Mouse (Mus musculus) retina, postnatal 7 days (tissue): Measurements from ENCODE around the gene Ppef2.

ENCODE experiments used
- DNase-seq: peaks from one replicate; pipeline ENCODE4 v3.0.0-alpha.2; 2012; ENCODE audit warnings: low read depth, low spot score

Ppef2 gene

GRCm38 (mm10) chr5:92256218-92256617 is at the start of gene Ppef2:
TSS of gene Ppef2 (minus strand) at chr5:92256278.
- DNase-seq: peak; percentile 82

DNA sequence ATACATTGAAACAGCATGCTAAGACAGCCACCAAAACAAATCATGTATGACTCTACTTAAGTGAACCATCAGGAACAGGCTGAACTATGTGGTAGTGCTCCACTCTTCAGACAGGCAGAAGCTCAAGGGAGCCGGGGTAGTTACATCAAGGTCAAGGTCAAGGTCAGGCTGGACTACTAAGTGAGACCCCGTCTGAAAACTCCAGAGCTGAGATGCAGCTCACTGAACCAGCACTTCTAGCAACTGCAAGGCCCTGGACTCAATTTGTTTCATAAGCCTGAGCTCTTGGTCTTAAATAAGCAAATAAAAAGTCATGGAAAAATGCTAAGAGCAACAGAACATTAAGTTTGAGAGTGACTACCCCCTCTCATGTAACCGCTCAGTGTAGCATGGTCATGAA is 48.2 kb upstream of the Ppef2 start:
- DNase-seq: no peak

DNA sequence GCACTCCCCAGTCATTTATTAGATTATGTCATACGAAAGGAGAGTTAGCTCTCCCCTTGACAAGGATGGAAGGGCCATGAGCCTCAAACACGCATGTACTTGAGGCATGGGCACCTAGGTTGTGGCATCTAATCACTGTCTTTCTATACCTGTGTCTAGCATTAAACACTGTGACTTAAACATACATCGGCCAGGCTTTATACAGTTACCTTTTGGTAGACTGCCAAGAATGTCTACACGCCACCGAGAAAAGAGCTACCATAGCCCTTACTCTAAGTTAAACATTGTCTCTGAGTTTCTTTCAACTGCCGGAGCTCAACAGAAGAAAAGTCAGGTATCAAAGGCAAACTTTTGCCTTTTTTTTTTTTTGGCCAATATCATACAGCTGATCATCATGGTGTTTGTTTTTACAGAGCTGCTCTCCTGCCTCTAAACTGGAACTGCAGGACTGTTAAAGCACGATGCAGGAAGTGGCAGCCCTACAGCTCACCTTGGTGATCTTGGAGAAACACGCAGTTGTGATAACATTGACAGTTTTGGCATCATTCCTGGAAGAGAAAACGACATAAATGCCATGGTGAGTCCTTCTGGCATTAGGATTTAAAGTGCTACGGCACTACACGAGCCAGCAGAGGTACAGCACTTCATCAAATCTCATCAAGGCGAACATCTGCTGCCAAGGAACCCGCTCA is 46.2 kb upstream of the Ppef2 start:
- no peak for DNase-seq

GRCm38 (mm10) chr5:92294525-92294924 is 38.4 kb upstream of the Ppef2 start:
- DNase-seq: no peak

DNA sequence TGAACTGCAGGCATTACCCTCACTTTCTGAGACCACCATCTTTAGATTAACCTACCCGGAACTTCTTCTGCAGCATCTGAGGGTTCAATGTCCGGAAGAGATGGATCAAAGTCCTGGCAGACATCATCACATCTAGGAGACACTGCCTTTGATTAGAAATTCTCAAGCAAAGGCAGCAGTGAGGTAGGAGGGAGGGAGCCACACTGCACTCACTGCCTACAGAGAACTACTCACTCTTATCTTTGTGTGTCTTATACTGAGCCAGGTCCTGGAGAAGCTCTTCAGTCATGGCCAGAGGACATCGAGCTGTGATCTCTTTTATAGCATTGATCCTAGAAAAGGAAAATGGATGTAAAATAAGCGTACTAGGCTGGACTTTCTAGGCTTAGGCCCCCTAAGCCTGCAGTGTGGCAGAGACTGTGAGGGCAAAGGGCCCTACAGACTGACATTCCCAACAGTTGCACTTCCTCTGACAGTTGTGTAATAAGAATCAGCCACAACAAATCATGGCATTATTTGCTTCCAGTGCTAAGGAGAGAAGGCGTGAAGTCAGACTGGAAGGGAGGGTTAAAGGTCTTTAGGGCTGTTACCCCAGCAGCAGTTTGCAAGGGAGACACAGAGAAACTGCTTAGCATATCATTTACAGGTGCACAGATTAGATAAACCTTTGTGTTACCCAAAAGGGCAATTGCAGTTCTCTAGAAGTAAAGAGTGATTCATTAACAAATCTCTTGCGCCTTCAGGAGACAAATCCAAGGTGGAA is 35.8 kb upstream of the Ppef2 start:
- DNase-seq: no peak

- DNase-seq: no peak
Observed at GRCm38 (mm10) chr5:92287840-92288239, 31.8 kb upstream of the Ppef2 start.

DNA sequence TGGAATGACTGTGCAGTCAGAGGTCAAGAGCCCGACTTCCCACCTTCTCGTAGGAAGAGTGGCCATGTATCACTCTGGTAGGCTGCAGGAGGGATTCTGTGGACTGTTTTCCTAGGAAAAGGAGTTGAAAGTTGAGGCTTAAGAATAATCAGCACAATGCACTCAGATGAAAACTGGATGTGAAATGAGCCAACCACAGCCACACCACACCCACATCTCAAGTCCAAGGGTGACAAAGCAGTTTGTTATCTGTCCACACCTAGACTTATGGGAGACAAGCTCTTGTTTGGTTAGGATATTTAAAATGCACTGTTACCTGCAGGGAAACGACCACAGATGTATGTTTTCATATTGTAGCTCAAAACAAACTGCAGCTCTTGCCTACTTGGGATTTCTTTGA is 27.0 kb upstream of the Ppef2 start:
- no peak for DNase-seq

DNA sequence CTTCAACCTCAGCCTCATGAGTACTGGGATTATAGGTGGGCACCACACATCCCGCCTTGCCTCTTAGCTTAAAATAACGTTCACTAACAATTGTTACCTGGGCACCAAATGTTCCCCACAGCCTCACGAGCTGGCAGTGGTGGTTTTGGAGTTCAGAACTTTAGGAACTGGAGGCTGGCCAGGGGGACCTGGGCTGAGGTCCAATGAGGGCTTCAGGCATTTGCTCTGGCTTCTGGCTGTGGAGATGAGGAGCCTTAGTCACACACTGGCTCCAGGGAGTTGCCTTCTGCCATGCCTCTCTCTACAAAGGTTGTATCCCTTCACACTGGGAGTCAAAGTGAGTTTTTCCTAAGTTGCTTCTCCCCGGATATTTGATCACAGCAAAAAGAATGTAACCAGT is 26.5 kb upstream of the Ppef2 start:
- no peak for DNase-seq

GRCm38 (mm10) chr5:92278942-92279537 is 23.0 kb upstream of the Ppef2 start:
- no peak for DNase-seq

DNA sequence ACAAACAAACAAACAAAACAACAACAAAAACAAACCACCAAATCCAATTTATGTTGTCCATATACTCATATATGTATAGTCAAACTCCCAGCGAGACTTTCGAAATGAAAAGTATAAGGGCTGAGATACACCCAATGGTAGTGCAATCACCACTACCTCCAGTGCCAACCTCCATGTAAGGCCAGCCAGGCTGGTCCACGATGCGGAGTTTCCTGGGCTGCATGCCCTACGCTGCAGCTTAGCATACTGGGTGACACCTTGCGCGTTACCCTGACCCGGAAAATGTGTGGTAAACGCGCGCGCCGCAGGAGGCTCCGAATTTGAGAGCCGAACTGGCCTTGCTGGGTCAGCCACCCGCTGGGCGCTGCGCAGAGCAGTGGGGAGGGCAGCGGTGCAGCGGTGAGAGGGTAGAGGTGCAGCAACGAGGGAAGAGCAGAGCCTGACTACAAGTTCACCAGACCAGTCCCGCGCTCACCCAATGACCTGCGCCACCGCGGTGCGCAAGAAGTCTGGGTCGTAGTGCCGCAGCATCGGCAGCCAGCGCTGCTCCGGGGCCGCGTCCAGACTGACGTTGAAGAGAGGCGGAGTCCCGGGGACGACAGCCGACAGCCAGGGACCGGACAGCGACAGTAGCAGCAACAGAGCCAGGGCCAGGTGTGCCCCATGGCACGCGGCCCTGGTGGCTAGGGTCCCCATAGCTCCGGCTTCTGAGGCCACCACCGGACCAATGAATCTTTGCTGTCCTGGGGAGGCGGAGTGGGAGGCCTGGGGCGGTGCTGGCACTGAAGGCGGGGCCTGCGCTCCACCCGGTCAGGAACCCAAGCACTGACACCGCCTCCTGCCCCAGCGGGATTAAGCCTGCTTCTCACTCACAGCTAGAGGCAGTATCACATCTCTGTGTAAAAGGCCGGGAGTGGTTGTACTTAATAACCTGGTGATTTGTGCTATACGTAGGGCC is 21.6 kb upstream of the Ppef2 start, which contains the start of gene Naaa:
Gene Naaa, minus strand, starts transcription at position 734 of the 958 bp plus-strand sequence.
- DNase-seq: peak; percentile 78

DNA sequence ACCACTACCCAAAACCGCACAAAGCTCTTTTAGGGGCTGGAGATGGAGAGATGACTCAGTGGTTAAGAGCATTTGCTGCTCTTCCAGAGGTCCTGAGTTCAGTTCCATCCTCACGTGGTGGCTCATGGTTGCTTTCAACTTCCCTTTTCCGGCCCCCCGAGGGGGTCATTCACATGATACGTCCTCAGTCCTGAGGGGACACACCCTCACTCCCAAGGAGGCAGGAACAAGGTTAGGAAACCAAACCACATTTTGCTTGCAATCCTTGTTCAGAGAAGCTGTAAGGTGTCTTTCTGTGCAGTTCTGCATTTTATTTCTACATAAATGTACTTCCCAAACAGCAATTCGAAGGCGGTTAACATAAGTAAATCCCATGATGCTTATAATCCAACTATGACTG is 14.4 kb upstream of the Ppef2 start:
- DNase-seq: no peak

DNA sequence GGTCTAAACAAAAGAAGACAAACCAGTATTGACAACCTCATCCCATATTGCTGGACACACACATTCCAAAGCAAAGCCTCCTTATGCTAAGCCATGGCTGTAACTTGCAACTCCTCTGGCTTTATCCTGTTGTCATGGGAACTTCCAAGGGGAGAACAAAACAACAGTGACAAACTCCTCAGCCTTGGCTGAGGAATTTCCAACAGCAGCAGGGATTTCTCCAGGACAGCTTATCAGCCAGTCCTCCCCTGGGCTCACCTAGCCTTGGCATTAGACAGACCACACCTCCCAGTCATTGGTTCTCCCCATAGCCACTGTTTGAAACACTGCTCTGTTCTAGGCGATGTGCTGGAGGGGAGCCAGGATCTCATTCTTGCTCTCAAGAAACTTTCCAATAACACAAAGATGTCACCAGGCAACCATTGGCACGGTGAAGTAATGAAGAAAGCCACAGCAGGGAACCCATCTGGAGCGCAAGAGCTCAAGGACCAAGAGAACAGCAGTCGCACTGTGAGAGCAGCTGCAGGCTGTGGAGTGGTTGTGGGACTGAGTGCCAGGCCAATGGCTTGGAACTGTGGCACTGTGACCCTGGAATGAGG is 7.8 kb upstream of the Ppef2 start:
- DNase-seq: no peak

GRCm38 (mm10) chr5:92262646-92263045 is 6.6 kb upstream of the Ppef2 start:
- no peak for DNase-seq

GRCm38 (mm10) chr5:92254476-92254875 is 1.6 kb downstream of the Ppef2 start:
- no peak for DNase-seq

DNA sequence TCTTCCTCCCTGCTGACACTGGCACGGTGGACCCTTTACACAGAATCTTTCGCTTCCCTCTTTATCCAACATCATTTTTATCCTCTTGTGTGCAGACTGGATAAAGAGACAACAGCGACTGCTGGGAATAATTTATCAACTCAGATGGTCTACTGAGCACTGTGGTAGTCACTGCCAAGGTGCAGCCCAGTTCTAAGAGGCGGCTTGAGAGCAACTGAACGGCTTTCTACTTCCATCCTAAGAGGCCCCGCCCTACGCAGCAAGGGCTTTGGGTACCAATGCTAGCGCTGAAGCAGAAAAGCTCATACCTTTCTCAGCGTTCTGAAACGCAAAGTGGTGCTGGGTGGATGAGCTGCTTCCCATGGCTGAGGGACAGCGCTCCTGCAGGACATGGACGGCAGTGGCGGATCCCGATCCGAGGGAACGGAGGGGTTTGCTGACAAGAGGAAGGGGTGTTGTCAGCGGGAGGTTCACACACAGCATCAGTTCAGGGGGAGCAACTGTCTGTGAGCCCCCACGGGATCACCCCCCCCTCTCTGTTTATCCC is 3.2 kb downstream of the Ppef2 start:
- DNase-seq: peak; percentile 63

- DNase-seq: no peak
Observed at GRCm38 (mm10) chr5:92252031-92252430, 4.0 kb downstream of the Ppef2 start.

GRCm38 (mm10) chr5:92248614-92249013 is 7.5 kb downstream of the Ppef2 start:
- DNase-seq: no peak

GRCm38 (mm10) chr5:92245483-92245882 is 10.6 kb downstream of the Ppef2 start:
- DNase-seq: no peak

DNA sequence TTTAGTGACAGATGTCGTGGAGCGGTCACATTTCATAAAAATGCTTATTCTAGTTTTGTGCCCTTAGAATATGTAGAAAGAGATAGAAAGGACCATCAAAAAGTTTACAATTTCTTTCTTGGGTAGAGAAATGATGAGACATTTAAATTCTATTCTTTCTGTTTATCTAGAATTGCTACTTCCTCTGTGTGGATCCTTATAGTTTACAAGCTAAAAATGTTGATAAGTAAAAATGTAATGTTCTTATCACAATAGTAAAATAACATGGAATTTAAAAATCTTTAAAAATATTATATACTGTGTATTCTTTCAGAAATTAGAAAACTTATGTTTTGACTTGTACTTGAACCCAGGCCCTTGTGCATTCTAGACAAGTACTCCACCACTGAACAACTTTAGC is 11.2 kb downstream of the Ppef2 start:
- no peak for DNase-seq

DNA sequence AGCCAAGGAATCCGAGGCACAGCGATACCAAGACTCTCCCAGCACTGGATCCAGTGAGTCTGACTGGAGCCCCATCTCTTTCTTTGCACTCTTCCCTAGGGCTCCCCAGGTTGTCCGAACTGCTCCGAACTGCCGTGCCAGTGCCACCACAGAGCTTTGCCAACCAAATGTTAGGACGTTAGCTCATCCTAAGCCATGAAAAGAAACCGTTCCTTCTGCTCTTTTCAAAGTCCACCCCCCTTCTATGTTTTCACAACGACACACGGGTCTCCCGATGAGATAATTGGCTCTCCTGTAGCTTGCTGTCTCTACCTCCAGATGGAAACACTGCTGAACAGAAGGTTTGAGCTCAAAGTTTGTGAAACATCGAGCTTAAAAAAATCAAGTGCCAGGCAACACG is 15.3 kb downstream of the Ppef2 start:
- no peak for DNase-seq
